Mouse (Mus musculus): ENCODE measurements around the gene Vmn1r233. TPM values are rescaled to one million over a fixed set of nuclear protein-coding genes. Genes with fewer than 3 reads are reported as not detected.

Gene Vmn1r233
- not detected for total RNA-seq (2022)

GRCm38 (mm10) chr17:20996364-20996763 is at the start of gene Vmn1r233:
TSS of gene Vmn1r233 (minus strand) at chr17:20996464.
- no peak for DNase-seq (ENCODE audit: low spot score in 2 of 2)

- no peak for DNase-seq (ENCODE audit: low spot score in 2 of 2)
These were observed 22.3 kb upstream of the Vmn1r233 start for GRCm38 (mm10) chr17:21018410-21019080.

- DNase-seq (ENCODE audit: low spot score in 2 of 2): no peak
These were observed 13.5 kb upstream of the Vmn1r233 start for GRCm38 (mm10) chr17:21009726-21010125.

- peak; percentile 61 to 69 for DNase-seq (ENCODE audit: low spot score in 2 of 2)
These were observed 12.4 kb upstream of the Vmn1r233 start, which contains the start of gene Zfp160 for GRCm38 (mm10) chr17:21008382-21009331. TSS of gene Zfp160 (plus strand) at chr17:21008903.

GRCm38 (mm10) chr17:20993716-20994115 is 2.5 kb downstream of the Vmn1r233 start:
- no peak for DNase-seq (ENCODE audit: low spot score in 2 of 2)

GRCm38 (mm10) chr17:20966681-20967080 is 29.6 kb downstream of the Vmn1r233 start:
- no peak for DNase-seq (ENCODE audit: low spot score in 2 of 2)

- peak in 1 of 2 experiments; percentile 11 for DNase-seq (ENCODE audit: low spot score in 2 of 2)
These were observed 30.8 kb downstream of the Vmn1r233 start for GRCm38 (mm10) chr17:20965421-20965820.

GRCm38 (mm10) chr17:20960386-20960785 is 35.9 kb downstream of the Vmn1r233 start:
- DNase-seq (ENCODE audit: low spot score in 2 of 2): no peak

- no peak for DNase-seq (ENCODE audit: low spot score in 2 of 2)
These were observed 49.6 kb downstream of the Vmn1r233 start for GRCm38 (mm10) chr17:20946636-20947035.

GRCm38 (mm10) chr17:20946026-20946565 is 50.2 kb downstream of the Vmn1r233 start:
- DNase-seq (ENCODE audit: low spot score in 2 of 2): no peak

- peak; percentile 98 to 99 for DNase-seq (ENCODE audit: low spot score in 2 of 2)
These were observed 51.0 kb downstream of the Vmn1r233 start, which contains the start of gene Ppp2r1a for GRCm38 (mm10) chr17:20944985-20945891. TSS of gene Ppp2r1a (plus strand) at chr17:20945311.

GRCm38 (mm10) chr17:20944226-20944625 is 52.0 kb downstream of the Vmn1r233 start:
- no peak for DNase-seq (ENCODE audit: low spot score in 2 of 2)

Other genes with a start within 250 kb of the Vmn1r233 start
- not detected for gene Vmn1r228, start 210.3 kb downstream of the Vmn1r233 start, total RNA-seq (2022)
- gene Vmn1r229, start 184.9 kb downstream of the Vmn1r233 start, total RNA-seq (2022): not detected
- not detected for gene Vmn1r230, start 156.0 kb downstream of the Vmn1r233 start, total RNA-seq (2022)
- gene Vmn1r231, start 91.4 kb downstream of the Vmn1r233 start, total RNA-seq (2022): not detected
- not detected for gene Vmn1r232, start 76.8 kb downstream of the Vmn1r233 start, total RNA-seq (2022)
- gene Ppp2r1a, start 51.2 kb downstream of the Vmn1r233 start, total RNA-seq (2022): 100 to 1,000 TPM in 1 of 4 experiments, 10 to 100 TPM in 3; 79.4 to 102 (median 85.5) TPM
- gene Zfp160, start 12.4 kb upstream of the Vmn1r233 start, total RNA-seq (2022): 1 to 10 TPM; 4.5 to 7.3 (median 5.5) TPM
- gene Vmn1r234, start 229.6 kb upstream of the Vmn1r233 start, total RNA-seq (2022): not detected

Data from gastrocnemius, adult 8-10 months (tissue).